Mouse (Mus musculus) kidney, postnatal 4 days (tissue): Measurements from ENCODE around the gene St6galnac3.

Source experiments
- DNase-seq, 2 experiments: peaks; one replicate each; pipeline ENCODE4 v3.0.0; 2021; ENCODE audit warnings: mixed read lengths in 2 of 2

St6galnac3 gene

DNA sequence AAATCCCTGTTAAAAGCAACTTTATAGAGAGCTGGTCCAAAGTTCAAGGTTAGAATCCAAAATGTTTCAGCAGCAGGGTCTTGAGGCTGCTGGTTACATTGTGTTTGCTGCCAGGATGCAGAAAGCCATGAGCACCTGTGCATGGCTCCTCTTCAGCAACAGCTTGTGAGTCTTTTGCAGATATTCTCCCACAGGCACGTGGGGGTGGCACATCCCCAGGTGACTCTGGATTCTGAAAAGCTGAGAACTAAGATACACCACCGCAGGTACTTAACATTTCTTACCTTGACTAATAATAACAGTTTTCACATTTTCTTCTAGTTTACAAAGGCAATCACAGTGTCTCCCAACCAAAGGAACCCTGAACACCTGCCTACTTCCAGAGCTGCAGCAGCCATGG is 387.8 kb downstream of the St6galnac3 start:
- no peak for DNase-seq

GRCm38 (mm10) chr3:153334152-153334825 is 390.7 kb downstream of the St6galnac3 start:
- no peak for DNase-seq

GRCm38 (mm10) chr3:153324307-153324706 is 400.7 kb downstream of the St6galnac3 start:
- no peak for DNase-seq

DNA sequence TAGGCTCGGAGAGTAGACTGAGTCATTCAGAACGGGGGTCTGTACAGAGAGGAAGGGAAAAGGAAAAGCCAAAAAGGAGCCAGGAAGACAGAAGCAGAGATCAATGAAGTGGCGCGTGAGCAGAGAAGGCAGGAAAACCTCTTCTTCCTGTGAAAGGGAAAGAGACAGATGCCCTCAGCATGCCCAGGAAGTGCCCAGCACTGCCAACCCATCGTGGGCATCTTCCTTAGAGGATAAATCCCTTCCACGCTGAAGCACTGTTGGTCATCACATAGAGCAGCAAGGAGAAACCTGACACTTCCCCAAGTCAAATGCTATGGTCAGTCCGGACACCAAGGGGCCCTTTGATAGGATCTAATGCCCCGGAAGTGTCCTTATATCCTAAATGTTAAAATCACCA is 401.5 kb downstream of the St6galnac3 start:
- DNase-seq, result no peak

DNA sequence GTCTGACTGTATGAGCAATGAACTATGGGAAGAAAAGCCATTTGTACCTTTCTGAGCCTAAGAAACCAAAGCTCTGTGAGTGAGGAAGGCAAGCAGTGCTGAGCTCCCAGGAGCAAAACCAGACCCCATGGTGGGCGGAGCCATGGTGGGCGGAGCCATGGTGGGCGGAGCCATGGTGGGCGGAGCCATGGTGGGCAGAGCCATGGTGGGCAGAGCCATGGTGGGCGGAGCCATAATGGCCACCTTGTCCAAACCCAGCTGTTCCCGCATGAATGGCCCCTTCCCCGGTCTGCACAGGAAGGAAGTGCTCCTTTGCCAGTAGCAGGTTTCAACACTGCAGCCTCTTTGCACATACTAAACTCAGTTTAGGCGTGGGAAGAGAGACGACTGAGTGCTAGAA is 411.4 kb downstream of the St6galnac3 start:
- DNase-seq, result no peak

DNA sequence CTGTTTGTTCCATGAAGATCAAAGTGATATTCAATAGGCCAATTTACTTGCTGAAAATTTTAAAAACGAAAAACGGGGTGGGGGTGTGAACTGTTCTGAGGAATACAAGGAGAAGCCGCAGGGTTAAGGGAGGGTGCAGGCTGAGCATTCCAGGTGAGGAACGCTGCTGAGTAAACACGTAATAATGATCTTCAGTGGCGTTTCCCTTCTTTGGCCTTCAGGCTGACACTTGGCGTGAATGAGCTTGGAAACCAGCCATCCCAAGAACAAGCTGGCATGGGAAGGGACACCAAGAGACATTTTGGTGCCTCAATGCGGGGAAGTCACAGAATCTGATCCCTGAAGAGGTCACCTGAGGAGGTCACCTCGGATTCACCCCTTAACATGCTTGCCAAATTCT is 411.8 kb downstream of the St6galnac3 start:
- no peak for DNase-seq

DNA sequence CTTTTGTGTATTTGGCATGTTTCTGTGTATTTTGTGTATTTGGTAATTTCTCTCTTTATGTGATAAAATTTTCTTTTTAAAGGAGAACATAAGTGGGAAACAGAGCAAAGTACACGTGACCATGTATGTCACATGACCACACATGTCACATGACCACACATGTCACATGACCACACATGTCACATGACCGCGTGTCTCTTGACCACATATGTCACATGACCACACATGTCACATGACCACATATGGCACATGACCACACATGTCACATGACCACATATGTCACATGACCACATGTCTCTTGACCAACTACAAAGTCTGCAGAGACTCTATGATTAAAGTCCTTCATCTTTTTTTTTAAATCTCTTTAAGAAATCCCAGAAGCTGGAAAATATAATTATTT is 413.0 kb downstream of the St6galnac3 start:
- DNase-seq, result no peak

DNA sequence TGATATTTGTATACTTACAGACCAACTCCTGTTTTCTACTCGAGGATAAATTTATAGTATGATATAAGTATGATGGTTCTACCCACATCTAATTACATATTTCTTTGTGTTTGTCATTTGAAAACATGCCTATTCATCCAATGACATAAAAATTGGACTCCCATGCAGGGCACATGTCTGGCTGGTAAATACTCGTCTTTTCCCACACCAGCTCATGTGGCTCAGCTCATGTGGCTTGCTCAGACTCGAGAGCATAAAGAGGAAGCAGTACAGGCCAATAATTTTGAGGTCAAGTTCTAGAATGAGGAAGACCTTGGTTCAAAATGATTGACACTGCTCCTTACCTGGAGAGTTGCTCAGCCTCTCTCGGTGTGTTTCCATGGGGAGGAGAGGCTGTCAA is 416.6 kb downstream of the St6galnac3 start:
- DNase-seq, result no peak

DNA sequence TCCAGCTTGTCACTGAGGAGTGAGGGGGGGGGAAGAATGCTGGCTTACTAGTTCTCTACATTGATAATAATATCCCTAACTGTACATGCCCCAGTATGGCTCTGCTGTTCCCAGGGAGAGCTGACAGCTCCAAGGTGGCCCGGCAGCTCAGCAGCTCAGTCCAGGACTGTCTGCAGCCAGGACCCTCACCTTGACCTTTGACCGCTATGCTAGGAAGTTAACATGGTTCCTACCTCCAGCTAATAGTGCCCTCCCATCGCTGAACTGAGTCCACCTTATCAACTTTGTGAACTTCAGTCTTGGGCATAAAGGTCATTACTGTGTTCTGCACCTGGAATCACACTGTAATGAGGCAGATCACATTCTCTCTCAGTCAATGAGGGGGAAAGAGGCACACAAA is 419.8 kb downstream of the St6galnac3 start:
- no peak for DNase-seq

DNA sequence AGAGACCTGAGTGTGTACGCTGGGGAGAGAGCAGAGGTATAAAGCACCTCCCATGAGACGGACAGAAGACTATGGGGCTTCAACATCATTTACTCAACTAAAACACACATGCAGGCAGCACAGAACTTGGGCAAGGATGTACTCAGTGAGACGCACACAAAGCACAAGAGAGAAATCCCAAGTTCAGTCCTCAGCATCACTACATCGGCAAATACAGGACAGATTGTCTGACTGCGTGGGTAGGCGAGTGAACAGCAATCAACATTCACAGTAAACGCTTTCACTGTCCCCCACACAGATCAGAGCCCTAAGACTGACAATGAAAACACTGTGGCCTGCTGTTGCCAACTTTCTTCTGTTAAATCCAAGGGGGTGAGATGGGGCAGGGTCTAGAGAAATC is 422.6 kb downstream of the St6galnac3 start:
- no peak for DNase-seq

- peak in 1 of 2 experiments; percentile 26 for DNase-seq
These were observed 428.5 kb downstream of the St6galnac3 start for GRCm38 (mm10) chr3:153296375-153297068.

DNA sequence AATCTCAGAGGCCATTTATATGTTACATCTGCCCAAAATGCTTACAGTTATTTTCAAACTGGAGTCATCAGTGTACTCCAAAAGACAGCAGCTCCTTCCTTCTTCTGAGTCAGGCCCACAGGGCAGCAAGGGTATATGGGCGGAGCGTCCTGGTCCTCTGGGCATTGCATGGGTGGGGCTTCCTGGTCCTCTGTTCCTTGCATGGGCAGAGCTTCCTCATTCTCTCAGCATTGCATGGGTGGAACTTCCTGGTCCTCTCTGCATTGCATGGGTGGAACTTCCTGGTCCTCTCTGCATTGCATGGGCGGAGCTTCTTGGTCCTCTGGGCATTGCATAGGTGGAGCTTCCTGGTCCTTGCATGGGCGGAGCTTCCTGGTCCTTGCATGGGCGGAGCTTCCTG is 432.1 kb downstream of the St6galnac3 start:
- peak in 1 of 2 experiments; percentile 15 for DNase-seq

DNA sequence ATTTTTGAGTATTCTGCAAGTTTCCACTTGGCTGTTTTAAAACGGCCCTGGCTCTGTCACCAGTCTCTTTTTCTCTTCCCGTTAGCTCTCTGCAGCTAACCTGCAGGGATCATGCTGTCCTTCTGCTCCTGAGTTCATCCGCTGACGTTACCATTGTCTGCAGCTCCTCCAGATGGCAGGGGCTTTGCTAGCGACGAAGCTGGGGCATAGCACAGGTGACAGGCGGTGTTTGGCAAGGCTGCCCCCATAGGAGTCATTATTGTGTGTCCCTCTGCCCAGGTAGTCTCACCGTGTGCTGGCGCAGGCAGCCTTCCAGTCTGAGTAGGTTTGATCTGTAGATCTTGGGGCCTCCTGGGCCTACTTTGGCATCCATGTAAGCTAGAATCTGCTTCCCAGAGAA is 432.6 kb downstream of the St6galnac3 start:
- DNase-seq, result no peak

- DNase-seq, result no peak
These were observed 433.4 kb downstream of the St6galnac3 start for GRCm38 (mm10) chr3:153291406-153292045.

GRCm38 (mm10) chr3:153289971-153290370 is 435.0 kb downstream of the St6galnac3 start:
- no peak for DNase-seq

DNA sequence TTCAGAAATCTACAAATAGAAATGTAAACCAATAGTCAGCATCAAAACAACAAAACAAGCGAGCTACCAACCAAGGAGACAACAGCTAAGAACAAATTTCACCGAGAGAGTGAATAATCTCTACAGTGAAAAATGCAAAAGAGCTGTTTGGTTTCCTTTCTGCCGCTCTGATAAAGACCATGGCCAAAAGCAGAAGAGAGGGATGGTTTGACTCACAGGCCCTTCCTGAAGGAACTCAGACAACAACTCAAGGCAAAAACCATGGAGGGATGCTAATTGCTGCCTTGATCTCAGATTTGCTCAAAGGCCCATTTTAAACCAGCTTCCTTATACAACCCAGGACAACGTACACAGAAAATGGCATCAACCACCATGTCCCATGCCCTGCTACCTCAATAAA is 437.4 kb downstream of the St6galnac3 start:
- no peak for DNase-seq

DNA sequence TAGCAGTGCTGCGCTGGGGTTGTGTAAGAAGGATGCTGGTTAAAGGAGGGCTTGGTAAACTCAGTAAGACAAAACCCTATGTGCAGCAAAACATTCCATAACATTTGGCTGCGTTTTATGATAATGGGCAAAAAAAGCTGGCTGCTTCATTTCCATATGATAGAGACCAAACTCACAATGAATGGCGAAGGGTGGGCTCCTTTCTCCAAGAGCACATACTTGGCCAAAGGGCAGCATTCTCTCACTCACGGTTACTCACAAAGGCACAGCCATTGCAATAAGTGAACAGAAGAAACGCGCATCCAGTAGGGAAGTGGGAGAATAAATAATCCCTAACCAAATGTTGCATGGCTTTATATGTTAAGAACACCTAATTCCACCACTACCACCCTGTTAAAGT is 437.9 kb downstream of the St6galnac3 start:
- DNase-seq, result no peak

DNA sequence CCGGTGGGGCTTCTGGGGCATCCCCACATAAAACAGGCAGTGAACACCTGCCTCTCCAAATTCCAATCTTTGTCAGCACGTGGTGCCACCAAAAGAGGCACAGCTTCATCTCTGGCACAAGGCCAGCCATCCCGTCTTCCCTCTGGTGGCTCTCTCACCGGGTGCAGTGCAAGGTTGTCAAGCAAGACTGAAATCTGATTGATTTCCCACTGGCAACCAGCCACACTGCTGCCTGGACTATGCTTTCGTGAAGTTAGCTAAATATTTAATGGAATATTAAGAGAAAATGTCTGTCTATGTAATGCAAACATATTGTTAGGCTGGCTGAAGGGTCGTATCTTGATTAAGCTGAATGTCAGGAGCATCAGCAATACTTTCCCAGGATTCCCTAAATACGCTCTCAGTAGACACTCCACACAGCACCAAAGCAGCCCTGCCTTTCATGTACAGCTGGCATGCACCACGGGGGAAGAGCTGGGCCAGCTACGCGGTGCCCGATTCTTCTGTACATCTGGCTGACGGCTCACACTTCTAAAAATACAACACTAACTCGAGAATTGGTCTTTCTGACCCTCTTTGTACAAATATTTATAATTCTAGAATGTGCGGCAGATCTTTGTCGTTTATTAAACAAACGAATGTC is 442.7 kb downstream of the St6galnac3 start:
- DNase-seq, result peak; percentile 28 to 41

GRCm38 (mm10) chr3:153278249-153278648 is 446.7 kb downstream of the St6galnac3 start:
- no peak for DNase-seq

GRCm38 (mm10) chr3:153277389-153277999 is 447.5 kb downstream of the St6galnac3 start:
- peak; percentile 31 to 48 for DNase-seq

DNA sequence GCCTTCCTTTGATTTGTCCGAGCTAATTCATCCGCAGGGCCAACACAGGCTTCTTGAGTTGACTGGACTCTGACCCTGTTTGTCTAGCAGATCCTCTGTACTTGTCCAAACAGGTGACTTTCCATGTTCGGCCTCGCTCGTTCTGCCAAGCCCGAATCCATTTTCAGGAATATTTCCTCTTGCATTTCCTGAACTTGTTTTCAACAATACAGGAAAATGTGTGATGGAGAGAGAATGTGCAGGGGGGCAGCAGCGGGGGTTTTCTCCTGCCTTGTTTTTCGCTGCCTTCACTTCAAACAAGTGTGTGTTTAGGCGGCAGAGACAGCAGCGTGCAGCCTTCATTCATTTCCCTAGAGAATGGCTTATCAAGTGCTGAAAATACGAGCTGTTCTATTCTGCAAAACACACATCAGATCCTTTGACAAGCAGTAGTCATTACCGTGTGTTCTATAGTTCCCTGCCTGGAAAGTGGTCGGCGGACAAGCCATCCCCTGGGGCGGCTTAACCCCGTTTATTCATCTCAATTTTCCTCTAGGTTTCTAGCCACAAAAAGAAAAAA is 448.1 kb downstream of the St6galnac3 start:
- no peak for DNase-seq

- DNase-seq, result no peak
These were observed 448.7 kb downstream of the St6galnac3 start for GRCm38 (mm10) chr3:153276101-153276829.
